Mouse (Mus musculus) cerebellum, postnatal 25 days (tissue): Measurements from ENCODE around the gene Olfr1174-ps.

Experiments
- DNase-seq, 2 experiments: peaks; one replicate each; pipeline ENCODE4 v3.0.0; 2021; ENCODE audit warnings: mixed read lengths in 2 of 2

Olfr1174-ps gene

GRCm38 (mm10) chr2:88315035-88315434, at the start of gene Olfr1174-ps:
TSS of gene Olfr1174-ps (minus strand) at chr2:88315135.
- no peak for DNase-seq

GRCm38 (mm10) chr2:88356304-88356703, 41.4 kb upstream of the Olfr1174-ps start:
- DNase-seq: no peak

- no peak for DNase-seq
These were observed 31.5 kb upstream of the Olfr1174-ps start, which contains the start of gene Olfr1177-ps for GRCm38 (mm10) chr2:88346392-88346791. TSS of gene Olfr1177-ps (minus strand) at chr2:88346492.

GRCm38 (mm10) chr2:88336421-88336820, 21.5 kb upstream of the Olfr1174-ps start, which contains the start of gene Olfr1176:
TSS of gene Olfr1176 (plus strand) at chr2:88336721.
- DNase-seq: no peak

GRCm38 (mm10) chr2:88327115-88327514, 12.2 kb upstream of the Olfr1174-ps start, which contains the start of gene Olfr1175-ps:
TSS of gene Olfr1175-ps (minus strand) at chr2:88327215.
- no peak for DNase-seq

DNA sequence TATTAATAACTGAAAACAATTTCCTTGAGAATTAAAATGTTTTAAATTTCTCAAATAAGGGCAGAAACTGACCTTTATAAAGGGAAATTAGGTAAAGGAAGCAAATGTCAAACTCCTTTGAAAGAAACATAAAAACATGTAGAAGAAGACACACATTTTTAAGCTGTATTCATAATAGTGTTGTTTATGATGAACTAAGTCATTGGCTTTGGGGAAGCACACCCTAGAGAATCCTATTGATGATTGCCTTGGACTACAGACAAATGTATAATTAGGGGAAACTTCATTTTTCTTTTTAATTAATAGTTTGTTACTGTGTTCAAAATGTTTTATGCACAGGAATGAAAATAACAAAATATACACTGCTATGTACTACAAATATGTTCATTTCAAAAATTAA, 35.2 kb downstream of the Olfr1174-ps start, which contains the start of gene Olfr1173:
TSS of gene Olfr1173 (minus strand) at position 101 of the 400 bp plus-strand sequence.
- DNase-seq: no peak
